Mouse (Mus musculus) liver (tissue): Measurements from ENCODE around the gene Fam78a.
"Not testable (repeated sequence)": the region's sequence is repeated elsewhere in the genome, so short reads cannot be mapped to it uniquely, and the experiment has no call there.

Experiments used
- DNase-seq: peaks from one replicate; pipeline ENCODE4 v3.0.0-alpha.2; 2020; ENCODE audit warnings: mixed read lengths

Fam78a gene

DNA sequence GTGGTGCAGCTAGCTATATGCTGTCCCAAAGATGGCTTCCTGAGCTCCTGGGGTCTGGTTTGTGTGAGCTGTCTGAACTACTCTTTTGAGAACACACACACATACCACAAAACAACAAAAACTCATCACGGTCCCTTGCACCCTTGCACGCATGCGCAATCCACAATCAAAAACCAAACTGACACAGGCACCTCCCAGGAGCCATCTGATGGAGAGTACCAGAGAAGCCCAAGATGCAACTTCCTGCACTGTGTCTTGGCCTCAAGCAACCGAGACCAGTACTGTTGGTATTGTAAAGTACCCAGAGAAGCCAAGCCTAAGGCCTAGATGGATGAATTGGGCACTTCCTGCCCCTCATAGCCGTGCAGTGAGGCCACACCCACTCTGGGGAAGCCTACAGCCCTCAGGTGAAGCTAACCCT, 19.3 kb downstream of the Fam78a start:
- DNase-seq = no peak

DNA sequence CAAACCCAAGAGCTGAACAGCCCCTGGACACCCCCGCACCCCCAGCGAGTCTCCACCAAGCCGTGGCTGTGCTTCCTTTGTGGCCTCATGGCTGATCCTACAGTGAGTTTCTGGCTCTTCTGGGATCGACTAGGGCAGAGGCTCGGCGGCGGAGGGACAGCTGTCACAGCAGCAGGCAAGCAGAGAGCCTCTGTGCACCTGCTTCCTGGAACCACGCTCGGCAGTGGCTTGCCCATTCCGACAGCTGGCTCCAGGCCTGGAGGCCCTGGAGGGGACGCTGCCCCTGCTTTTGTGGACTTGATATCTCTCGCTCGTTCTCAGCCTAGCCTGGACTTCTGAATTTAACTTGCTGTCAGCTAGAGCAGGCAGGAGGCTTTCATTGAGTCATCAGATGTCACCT, 19.7 kb downstream of the Fam78a start:
- DNase-seq = no peak

DNA sequence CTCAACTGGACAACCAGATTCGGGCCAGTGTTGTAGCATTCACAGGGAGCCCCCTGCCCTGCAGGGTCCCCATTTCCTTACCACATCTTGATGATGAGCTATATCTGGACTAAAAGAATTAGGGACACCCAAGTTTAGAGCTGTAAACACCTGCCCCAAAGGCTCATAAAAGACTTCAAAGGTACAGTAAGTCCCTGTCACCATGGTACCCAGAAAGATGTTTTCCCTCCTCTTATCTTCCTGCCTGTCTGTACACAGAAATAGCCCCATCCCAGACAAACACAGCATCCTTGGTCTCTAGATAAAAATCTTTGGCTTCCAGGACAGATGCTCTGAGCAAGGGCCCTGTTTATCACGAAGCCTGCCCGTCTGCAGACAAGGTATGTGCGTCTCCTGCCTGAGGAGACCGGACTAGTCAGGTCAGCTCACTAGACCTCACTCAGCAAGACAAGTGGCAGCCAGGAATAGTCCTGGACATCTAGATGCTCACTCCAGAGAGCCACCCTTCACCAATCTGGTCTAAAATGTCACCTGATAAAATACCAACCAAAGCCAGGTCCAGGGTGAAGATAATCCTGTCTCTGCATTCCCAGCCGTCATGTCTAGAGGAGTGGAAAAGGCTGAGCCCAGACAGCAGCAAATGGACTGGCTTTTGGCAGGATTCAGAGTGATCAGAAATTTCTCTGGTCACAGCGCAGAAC, 21.1 kb downstream of the Fam78a start:
- DNase-seq = no peak

DNA sequence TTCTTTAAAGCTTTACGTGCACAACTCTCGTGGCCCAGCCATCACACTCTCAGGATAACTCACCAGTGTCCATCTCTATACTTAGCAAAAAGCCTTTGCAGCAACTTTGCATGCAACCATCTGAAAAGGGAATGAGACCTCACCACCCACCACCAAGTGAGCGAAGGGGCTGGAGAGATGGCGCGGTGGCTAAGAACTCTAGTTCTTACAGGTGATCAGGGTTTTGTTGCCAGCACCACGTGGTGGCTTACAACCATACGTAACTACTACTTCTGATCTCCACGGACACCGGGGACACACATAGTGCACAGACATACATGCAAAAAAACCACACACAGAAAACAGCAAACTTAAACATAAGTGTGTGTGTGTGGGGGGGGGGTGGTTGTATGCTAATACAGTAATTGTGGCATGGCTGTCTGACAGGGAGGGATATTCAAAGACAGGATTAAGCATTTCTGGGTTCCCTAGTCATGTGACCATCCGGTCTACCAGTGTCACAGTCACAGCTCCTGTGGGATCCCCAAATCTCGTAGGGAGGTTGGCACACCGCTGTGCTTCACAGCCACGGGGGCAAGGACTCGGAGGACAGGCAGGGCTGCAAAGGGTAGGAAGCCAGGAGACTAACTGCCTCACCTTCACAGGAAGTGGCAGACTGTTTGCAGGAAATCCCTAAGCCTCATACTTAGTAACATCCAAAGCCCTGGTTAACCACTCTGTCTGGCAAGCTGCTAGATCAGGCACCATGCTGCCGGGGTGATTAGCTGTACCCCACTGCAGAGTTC, 21.8 kb downstream of the Fam78a start:
- DNase-seq = no peak

DNA sequence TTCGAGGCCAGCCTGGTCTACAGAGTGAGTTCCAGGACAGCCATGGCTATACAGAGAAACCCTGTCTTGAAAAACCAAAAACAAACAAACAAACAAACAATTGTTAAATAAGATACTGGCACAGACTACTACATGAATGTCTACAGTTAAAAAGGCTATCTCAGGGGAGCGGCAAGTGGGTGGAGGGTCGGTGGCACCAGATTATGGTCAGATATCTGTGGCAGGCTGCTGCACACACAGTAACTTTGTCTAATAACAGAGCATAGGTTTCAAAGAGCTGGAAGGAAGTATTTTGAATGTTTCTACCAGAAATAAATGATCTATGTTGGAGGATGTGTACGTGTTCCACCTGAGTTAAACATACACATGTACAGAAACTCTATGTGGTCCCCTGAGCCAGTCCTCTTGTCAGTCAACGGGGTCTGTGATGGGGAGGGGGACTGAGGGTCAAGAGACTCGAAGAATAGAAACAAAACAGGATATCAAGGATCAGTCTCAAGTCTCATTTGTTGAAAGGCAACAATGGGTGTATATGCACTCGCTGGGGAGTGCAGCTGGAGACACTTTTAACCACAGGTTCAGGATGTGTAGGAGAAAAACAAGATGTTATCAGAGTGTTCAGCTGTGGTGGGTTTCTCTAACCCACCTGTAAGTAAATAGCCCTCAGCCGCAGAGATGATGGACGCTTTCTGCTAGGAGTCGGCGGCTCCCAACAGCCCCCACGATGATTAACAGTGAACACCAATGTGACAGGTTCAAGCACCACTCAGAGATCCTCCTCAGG, 22.7 kb downstream of the Fam78a start:
- peak; percentile 75 for DNase-seq

DNA sequence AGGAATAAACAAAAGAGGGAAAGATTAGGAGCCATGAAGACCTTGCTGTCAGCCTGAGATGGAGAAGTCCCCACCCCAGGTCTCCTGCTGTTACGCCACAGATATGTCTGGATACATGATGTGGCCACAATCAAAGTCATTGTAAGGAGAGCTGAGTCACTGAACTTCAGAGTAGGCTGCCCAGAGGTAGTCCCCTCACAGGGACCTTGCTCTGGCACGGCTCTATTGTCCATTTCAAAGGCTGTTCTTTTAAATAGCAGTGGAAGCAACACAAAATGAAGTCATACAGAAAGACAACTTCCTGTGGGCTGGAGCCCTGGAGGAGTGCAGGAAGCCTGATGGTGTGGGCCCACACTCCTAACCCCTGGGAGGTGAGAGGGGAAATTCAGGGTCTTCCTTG, 23.5 kb downstream of the Fam78a start:
- peak; percentile 65 for DNase-seq

DNA sequence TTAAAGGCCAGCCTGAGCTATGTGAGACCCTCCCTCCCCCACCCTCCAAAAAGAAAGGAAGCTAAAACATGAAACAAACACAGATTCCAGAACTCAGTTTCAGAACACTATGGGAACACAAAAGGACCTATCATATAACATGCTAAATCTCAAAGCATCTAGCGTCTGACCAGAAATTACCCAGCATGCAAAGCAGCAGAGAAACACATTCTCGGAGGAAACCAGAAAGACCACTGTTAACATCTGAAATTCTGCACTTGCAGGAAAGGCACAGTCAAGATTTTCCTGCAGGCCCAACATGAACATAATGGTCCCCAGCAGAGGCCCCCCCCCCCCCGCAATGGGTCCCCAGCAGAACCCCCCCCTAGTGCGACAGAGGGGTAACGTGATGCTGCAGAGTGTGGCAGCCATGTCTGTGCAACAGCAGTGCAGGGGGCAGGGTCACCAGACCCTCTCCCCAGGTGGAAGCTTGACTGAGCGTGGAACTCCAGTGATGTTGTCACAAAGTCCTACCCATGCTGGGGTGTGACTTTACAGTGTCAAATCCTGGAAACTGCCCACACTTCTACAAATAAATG, 24.3 kb downstream of the Fam78a start:
- no peak for DNase-seq

DNA sequence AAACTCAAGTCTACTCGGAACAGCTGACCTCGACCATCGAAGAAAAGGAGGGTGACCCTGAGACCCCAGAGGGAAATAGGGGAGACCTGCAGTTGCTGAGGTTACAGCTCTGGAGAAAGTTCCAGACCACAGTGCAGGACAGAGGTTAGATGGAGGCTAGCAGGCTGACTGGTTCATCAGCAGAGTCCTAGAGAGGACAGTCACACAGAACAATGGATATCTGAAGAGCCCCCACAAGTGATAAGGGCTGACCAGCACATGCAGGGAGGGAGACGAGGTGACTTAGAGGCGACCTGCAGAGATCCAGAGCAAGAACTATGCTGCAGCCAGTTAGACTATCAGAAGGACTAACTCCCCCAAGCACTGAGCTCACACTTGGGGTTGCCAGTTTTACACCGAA, 25.0 kb downstream of the Fam78a start:
- no peak for DNase-seq

DNA sequence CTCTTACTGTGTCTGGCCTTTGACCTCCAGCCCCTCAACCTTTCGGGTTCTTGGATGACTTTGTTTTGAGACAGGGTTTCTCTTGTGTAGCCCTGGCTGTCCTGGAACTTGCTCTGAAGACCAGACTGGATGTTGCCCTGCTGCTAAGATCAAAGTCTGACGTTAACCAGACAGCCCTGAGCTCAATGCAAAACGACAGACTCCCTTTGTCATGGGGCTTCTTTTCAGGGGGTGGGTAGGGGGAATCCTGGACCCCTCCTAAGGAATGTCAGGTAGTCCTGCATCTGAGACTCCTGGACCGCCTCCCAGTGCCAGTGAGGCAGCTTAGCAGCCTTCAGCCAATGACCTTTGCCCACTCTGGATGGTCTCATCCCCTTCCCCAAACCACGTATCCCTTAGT, 25.9 kb downstream of the Fam78a start:
- DNase-seq = no peak

DNA sequence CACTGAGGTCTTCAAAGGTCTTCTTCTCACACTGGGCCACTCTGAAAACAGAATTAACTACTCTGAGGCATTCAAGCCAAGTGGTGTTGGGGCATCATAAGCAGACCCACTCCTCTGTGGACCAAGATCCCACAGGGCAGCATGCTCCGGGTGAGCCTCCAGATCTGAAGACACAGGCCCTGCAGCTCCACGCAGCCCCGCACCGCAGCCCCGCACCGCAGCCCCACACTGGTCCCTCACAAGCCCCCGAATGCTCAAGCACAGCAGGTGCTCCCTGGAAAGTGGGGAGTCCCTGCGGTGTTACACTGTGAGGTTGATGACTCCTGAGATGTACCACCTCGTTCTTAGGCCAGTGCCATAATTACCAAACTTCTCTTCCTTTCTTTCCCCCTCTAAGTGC, 26.4 kb downstream of the Fam78a start:
- DNase-seq = no peak

DNA sequence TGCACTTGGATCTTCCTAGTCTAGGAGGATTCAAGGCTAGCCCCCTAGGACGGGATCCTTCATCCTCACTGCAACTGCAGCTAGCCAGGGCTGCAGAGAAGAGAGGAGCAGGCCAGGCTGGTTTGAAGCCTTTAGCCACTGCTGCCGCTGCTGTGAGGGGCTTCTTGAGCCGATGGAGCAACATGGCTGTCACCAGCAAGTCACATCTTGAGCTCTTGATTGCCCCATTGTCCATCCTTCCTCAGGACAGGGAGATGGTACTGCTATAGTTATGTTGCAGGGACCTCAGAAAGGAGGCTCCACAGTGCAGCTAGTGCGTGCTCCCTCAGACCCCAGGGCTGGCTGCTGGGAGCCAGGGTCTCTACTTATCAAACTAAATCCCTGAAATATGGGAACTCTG, 26.9 kb downstream of the Fam78a start:
- no peak for DNase-seq

DNA sequence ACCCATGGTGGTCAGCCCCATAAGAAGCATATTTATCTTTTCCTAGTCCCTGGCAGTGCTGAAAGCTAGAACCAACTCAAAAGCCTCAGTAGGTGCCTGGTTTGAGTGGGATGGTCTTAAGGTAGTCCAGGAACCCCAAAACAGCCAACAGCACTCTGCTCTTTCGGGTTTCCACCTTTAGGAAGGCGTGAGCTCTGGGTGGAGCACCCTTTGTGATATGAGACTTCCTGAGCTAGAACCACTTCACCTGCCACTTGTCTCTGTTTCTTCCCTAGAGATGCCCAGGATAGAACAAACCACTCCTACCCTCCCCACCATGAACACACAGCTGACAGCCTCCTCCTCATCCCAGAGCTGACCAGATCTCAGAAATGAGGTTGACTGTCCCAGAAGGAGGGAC, 27.3 kb downstream of the Fam78a start:
- no peak for DNase-seq

DNA sequence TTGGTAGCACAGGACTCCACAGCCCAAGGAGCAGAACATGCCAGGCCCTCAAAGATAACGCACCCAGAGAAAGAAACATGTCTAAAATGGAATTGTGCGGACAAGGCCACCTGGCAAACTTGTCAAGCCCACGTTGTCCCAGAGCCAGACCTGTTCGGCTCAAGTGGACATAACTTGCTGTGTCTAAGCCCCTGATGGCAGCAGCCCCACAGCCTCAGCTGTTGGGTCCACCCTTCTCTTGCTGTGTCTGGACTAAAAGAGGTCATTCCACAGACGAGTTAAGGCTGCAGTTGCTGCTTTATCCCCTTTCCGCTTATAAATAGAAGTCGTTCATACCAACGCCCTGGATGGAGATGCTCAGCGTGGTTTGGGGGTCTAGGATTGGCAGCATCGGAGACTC, 28.1 kb downstream of the Fam78a start:
- no peak for DNase-seq

DNA sequence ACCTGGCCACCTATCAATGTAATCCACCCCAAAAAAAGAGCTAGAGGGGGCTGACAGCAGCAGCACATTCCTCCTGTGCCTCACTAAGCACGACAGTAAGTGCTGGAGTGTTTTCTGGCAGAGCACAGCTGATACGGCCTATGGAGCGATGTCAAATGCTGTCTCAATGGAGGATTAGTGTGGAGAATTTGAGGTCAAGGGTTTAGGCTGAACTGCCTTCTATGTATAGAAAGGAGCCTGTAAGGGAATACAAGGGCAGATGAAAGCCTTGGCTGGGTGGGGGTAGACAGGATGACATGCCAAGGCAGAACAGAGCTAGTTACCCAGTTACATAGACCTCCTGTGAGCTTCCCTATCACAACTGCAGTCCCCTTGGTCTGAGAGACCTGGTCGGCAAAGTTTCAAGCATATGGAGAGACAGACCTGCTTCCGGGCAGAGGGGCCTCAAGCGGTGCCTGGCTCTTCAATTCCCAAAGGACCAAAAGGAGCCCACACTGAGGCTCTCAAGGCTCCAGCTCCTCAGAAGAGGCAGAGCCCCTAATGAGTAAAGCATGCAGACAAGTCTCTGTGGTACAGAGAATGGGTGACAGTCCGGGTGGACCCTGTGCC, 29.2 kb downstream of the Fam78a start:
- no peak for DNase-seq

DNA sequence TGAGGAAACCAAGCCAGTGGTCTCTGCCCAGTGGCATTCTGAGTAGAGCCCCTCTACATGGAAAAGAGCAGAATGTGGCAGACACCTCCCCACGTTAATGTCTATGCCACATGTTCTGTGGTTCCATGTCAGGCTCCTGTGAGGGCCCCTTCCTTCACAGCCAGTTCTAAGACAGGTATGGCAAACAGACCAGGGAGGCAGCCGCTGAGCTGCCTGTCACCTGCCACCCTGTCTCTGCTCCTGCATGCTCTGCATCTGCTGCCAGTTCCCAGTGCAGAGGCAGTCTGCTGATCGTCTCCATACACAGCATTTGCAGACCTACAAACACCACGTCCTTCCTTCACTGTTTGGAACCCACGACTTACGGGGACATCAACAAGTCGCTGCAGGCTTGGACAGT, 32.2 kb downstream of the Fam78a start:
- DNase-seq = no peak

DNA sequence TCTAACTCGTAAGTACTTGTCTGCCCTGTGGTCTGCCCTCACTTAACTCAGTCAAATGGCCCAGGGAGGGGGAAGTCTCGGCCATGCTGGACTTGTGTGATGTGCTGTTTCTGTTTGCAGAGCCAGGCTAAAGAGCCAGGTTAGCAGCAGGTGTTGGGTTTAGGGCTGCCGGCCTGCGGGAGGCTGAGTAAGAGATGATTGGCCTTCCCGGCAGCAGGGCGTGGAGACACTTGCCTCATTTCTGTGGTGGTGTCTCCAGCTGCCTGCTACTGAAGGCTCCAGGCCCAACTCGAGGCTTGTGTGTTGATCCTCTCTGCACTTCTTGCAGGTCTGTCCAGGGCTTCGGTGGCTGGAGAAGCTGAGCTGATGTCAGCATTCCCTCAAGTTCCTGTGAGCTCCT, 32.9 kb downstream of the Fam78a start:
- DNase-seq = no peak

DNA sequence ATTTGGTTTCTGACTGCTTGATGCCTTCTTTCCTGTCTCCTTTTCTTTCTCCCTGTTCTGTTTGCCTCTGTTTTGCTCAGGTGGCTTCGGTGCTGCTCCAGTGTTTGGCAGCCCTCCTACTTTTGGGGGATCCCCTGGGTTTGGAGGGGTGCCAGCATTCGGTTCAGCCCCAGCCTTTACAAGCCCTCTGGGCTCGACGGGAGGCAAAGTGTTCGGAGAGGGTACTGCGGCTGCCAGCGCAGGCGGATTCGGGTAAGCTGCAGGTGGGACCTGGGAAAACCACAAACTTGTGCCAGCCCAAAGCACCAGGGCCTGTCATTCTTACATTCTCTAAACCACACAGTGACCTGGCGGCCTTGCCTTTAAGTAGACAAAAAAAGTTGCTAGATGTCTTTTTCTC, 37.3 kb downstream of the Fam78a start:
- DNase-seq = no peak

DNA sequence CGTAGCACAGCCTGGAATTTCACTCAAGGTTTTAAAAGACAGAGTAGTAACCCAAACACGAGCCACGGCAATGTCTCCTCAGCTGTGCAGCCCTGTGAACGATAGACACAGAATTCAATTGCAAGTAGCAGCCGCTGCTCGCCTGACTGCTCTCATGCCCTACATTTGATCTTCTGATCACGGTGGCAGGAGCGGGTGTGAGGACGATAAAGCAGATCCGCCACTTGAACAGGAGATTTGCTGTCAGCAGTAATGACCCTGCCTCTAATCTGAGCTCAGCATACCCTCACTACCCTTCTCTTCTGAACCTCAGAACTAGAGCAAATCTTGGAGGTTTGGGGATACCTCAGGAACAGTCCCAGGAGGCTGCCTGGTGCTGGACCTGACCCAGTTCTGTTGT, 38.6 kb downstream of the Fam78a start:
- DNase-seq = no peak

DNA sequence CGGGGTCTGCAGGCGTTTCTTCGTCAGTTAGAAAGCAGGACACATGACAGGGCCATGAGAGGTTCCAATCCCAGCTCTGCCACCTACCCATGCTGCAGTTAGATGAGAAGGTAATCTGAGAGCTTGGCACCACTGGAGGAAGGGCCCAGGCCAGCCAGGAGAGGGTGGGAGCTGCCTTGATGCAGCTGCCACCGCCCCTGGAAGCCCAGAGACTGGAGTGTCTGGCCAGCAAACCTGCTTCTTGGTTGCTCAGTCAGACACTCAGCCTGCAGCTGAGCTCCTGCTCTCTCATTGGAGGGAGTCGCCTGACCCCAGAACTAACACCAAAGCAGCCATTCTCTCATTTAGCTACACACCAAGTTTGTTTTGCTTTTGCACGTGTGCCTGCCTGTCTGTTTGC, 39.3 kb downstream of the Fam78a start:
- DNase-seq = no peak

DNA sequence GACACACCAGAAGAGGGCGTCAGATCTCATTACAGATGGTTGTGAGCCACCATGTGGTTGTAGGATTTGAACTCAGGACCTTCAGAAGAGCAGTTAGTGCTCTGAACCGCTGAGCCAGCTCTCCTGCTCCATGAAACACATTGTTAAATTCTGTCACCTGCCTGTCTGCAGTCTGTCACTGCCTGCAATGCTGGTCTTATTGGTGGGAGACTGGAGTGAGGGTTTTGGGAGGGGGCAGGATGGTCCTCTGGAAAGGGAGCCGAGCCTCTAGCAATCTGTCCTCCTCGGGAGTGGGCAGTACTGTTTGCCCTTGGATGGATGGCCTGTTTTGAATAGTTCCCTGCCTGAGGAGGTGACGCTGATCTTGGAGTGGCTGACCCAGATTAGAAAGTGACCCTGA, 40.8 kb downstream of the Fam78a start:
- DNase-seq = no peak

DNA sequence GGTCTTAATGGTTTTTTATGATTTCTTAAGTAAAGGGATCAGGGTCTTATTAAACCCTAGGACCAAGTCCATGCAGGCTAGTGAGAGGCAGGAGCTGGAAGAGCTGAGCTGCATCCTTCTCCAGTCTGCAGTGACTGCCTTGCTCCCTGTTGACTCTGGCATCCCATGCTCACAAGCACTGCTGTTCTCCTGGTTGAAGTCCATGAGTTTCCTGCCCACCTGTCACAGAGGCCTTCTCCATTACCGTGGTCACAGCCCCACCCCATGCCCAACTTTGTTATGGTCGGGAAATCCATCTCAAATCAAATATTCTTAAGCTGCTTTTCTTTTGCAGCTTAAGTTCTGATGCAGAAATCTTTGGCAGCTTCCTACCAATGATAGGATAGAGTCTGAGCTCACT, 43.6 kb downstream of the Fam78a start:
- no peak for DNase-seq

DNA sequence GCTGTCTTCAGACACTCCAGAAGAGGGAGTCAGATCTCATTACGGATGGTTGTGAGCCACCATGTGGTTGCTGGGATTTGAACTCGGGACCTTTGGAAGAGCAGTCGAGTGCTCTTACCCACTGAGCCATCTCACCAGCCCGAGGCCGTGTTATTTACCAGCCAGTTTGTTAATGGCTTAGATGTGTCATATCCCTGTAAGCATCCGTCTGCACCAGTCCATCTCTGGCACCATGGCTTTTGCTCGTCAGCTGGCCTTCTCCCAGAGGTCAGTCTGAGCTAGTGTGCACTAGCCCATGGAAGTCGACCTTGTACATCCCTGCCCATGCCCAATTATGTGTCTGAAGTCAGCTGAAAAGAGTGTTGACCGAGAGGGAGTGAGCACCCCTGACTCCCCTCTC, 44.0 kb downstream of the Fam78a start:
- DNase-seq = not testable (repeated sequence)

DNA sequence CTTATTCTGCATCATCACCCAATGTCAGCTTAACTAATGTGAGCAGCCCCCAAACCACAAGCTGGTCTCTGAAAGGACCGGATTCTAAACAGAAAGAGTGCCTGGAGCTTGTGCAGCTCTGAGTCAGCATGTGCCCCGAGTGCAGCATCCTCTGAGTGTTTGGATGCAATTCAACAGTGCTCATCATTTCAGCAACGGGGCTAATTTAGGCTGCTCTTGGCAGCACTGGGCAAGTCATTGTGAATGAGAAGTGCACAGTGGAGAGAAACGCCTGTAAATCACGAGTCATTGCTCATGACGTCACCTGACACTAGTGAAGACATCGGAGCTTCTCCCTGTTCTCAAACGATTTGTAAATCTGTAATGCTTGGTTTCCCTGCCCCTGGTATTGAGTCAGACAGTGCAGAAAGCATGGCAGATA, 46.0 kb downstream of the Fam78a start:
- no peak for DNase-seq
